Mouse (Mus musculus): ENCODE data around the gene Brsk2. TPM values are rescaled to one million over a fixed set of nuclear protein-coding genes. Genes with fewer than 3 reads are reported as not detected.
"Not testable (repeated sequence)": the region's sequence is repeated elsewhere in the genome, so short reads cannot be mapped to it uniquely, and the experiment has no call there.

Brsk2 gene
- total RNA-seq (2014; fragmentation: Nextera tagmentation) (not detected in 2 replicates), total RNA-seq (2017) (0.05 TPM in 1 of 2 replicates, not detected in the other)

- peak; percentile 99 for ATAC-seq (replicated peaks; ENCODE audit: low FRiP score, low TSS enrichment, poor library complexity, severe bottlenecking)
Measured at GRCm38 (mm10) chr7:141948906-141949798, at the start of gene Brsk2. Gene Brsk2 (plus strand): TSS chr7:141949751.

- peak; percentile 16; the same call in 1 of the 2 replicates for ATAC-seq (replicated peaks; ENCODE audit: low FRiP score, low TSS enrichment, poor library complexity, severe bottlenecking)
Measured at GRCm38 (mm10) chr7:141901825-141902224, 47.7 kb upstream of the Brsk2 start.

- ATAC-seq (replicated peaks; ENCODE audit: low FRiP score, low TSS enrichment, poor library complexity, severe bottlenecking) = peak; percentile 91
Measured at GRCm38 (mm10) chr7:141902269-141902729, 47.3 kb upstream of the Brsk2 start.

- ATAC-seq (replicated peaks; ENCODE audit: low FRiP score, low TSS enrichment, poor library complexity, severe bottlenecking) = no peak
Measured at GRCm38 (mm10) chr7:141902791-141903190, 46.8 kb upstream of the Brsk2 start.

- ATAC-seq (replicated peaks; ENCODE audit: low FRiP score, low TSS enrichment, poor library complexity, severe bottlenecking) = no peak
Measured at GRCm38 (mm10) chr7:141908591-141908990, 41.0 kb upstream of the Brsk2 start.

- no peak for ATAC-seq (replicated peaks; ENCODE audit: low FRiP score, low TSS enrichment, poor library complexity, severe bottlenecking)
Measured at GRCm38 (mm10) chr7:141911305-141911704, 38.2 kb upstream of the Brsk2 start.

GRCm38 (mm10) chr7:141918407-141918806 lies 31.1 kb upstream of the Brsk2 start, which contains the start of gene Tollip:
Gene Tollip (minus strand): TSS chr7:141918507.
- no peak for ATAC-seq (replicated peaks; ENCODE audit: low FRiP score, low TSS enrichment, poor library complexity, severe bottlenecking)

GRCm38 (mm10) chr7:141924121-141924520 lies 25.4 kb upstream of the Brsk2 start:
- not testable (repeated sequence) for ATAC-seq (replicated peaks; ENCODE audit: low FRiP score, low TSS enrichment, poor library complexity, severe bottlenecking)

- ATAC-seq (replicated peaks; ENCODE audit: low FRiP score, low TSS enrichment, poor library complexity, severe bottlenecking) = peak; percentile 79
Measured at GRCm38 (mm10) chr7:141924917-141925316, 24.6 kb upstream of the Brsk2 start.

GRCm38 (mm10) chr7:141928642-141929041 lies 20.9 kb upstream of the Brsk2 start:
- ATAC-seq (replicated peaks; ENCODE audit: low FRiP score, low TSS enrichment, poor library complexity, severe bottlenecking) = no peak

GRCm38 (mm10) chr7:141934128-141934898 lies 15.2 kb upstream of the Brsk2 start:
- ATAC-seq (replicated peaks; ENCODE audit: low FRiP score, low TSS enrichment, poor library complexity, severe bottlenecking) = no peak

- ATAC-seq (replicated peaks; ENCODE audit: low FRiP score, low TSS enrichment, poor library complexity, severe bottlenecking) = no peak
Measured at GRCm38 (mm10) chr7:141934951-141935350, 14.6 kb upstream of the Brsk2 start.

GRCm38 (mm10) chr7:141943444-141943843 lies 6.1 kb upstream of the Brsk2 start:
- no peak for ATAC-seq (replicated peaks; ENCODE audit: low FRiP score, low TSS enrichment, poor library complexity, severe bottlenecking)

GRCm38 (mm10) chr7:141945927-141946326 lies 3.6 kb upstream of the Brsk2 start:
- ATAC-seq (replicated peaks; ENCODE audit: low FRiP score, low TSS enrichment, poor library complexity, severe bottlenecking) = no peak

GRCm38 (mm10) chr7:141947512-141947911 lies 2.0 kb upstream of the Brsk2 start:
- no peak for ATAC-seq (replicated peaks; ENCODE audit: low FRiP score, low TSS enrichment, poor library complexity, severe bottlenecking)

GRCm38 (mm10) chr7:141948045-141948444 lies 1.5 kb upstream of the Brsk2 start:
- ATAC-seq (replicated peaks; ENCODE audit: low FRiP score, low TSS enrichment, poor library complexity, severe bottlenecking) = no peak

GRCm38 (mm10) chr7:141949799-141950103 lies 200 bp downstream of the Brsk2 start:
- ATAC-seq (replicated peaks; ENCODE audit: low FRiP score, low TSS enrichment, poor library complexity, severe bottlenecking) = no peak

GRCm38 (mm10) chr7:141950104-141951013 lies 808 bp downstream of the Brsk2 start:
- no peak for ATAC-seq (replicated peaks; ENCODE audit: low FRiP score, low TSS enrichment, poor library complexity, severe bottlenecking)

- ATAC-seq (replicated peaks; ENCODE audit: low FRiP score, low TSS enrichment, poor library complexity, severe bottlenecking) = no peak
Measured at GRCm38 (mm10) chr7:141951821-141952220, 2.3 kb downstream of the Brsk2 start.
